Mouse (Mus musculus) ES-Bruce4 (cell line): Measurements from ENCODE around the gene Fgfr2. TPM values are rescaled to one million over a fixed set of nuclear protein-coding genes. Genes with fewer than 3 reads are reported as not detected.
"Not testable (repeated sequence)": the region's sequence is repeated elsewhere in the genome, so short reads cannot be mapped to it uniquely, and the experiment has no call there.

ENCODE experiments used
- H3K27ac ChIP-seq: 2 replicates; pipeline ENCODE4 v1.5.1; 2012; ENCODE audit warnings: low read length, inconsistent platforms; ENCODE audit not compliant: insufficient read depth
- H3K27me3 ChIP-seq: 2 replicates; pipeline ENCODE4 v1.6.1; 2012; ENCODE audit warnings: mild to moderate bottlenecking, low read length, inconsistent platforms; ENCODE audit not compliant: control insufficient read depth, poor library complexity, insufficient read depth, severe bottlenecking
- H3K36me3 ChIP-seq: 2 replicates; pipeline ENCODE4 v1.6.1; 2012; ENCODE audit warnings: inconsistent platforms, mild to moderate bottlenecking, low read length, moderate library complexity; ENCODE audit not compliant: control insufficient read depth, poor library complexity, insufficient read depth, severe bottlenecking
- H3K4me1 ChIP-seq: one replicate; pipeline ENCODE4 v1.8.1; 2011; ENCODE audit warnings: low read length; ENCODE audit not compliant: control insufficient read depth, insufficient read depth
- H3K4me3 ChIP-seq: 2 replicates; pipeline ENCODE4 v1.5.1; 2011; ENCODE audit warnings: low read depth, mild to moderate bottlenecking, low read length
- H3K9ac ChIP-seq: 2 replicates; pipeline ENCODE4 v1.6.1; 2012; ENCODE audit warnings: low read depth, mild to moderate bottlenecking, inconsistent platforms; ENCODE audit not compliant: poor library complexity, severe bottlenecking
- H3K9me3 ChIP-seq: replicated peaks from 2 replicates; pipeline ENCODE4 v1.6.1; 2012; ENCODE audit warnings: mild to moderate bottlenecking, low read length, inconsistent platforms; ENCODE audit not compliant: control insufficient read depth, poor library complexity, insufficient read depth, severe bottlenecking
- CTCF ChIP-seq: IDR thresholded peaks from one replicate; pipeline ENCODE4 v1.8.1; 2011; ENCODE audit warnings: low read depth, low read length
- EP300 ChIP-seq: IDR thresholded peaks from 2 replicates; pipeline ENCODE4 v1.6.1; 2011; ENCODE audit warnings: low read depth, low read length; ENCODE audit not compliant: insufficient read depth
- POLR2A ChIP-seq: IDR thresholded peaks from one replicate; pipeline ENCODE4 v1.8.1; 2011; ENCODE audit warnings: low read length; ENCODE audit not compliant: insufficient read depth
- polyA plus RNA-seq: library from polyadenylated mRNA; stranded (reverse); fragments of >200 nt; gene quantifications from 2 replicates; pipeline ENCODE4 v1.2.4, GENCODE M21; 2011; ENCODE audit warnings: low read depth; ENCODE audit not compliant: missing spikeins, insufficient read depth, insufficient read length

Gene Fgfr2
- polyA plus RNA-seq, 1 experiment: 34.8 TPM

- H3K36me3 ChIP-seq: peaks cover 8% of the 10 kb centered on the region; the same call in 1 of the 2 replicates
- TF ChIP-seq POLR2A (no peak), CTCF (no peak), EP300 (no peak)
Observed at GRCm38 (mm10) chr7:133101070-133101469, 22.1 kb downstream of the Fgfr2 start.

DNA sequence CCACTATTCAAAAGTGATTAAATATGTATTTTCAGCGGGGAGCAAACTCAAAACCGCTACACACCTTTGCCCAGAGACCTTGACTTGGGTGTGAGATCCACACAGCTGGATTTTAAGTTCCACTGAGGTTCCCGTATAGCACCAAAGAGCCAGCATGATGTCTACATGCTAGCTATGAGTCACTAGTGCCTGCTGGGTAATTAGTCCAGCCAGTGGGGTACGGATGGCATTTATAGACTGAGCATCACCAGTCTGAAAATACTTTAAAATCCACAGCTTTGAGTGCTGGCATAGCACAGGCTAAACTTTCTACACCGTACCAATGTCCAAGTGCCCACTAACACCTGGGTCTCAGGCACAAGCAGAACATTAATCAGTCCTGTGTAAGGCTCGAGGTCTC is 23.0 kb downstream of the Fgfr2 start:
- no peak overlapping the region for H3K4me3 ChIP-seq
- H3K9me3 ChIP-seq: no peaks in the 10 kb centered on the region
- no peak overlapping the region for H3K9ac ChIP-seq
- H3K4me1 ChIP-seq: peaks cover 11% of the 10 kb centered on the region
- H3K36me3 ChIP-seq: peaks cover 11% of the 10 kb centered on the region; the same call in 1 of the 2 replicates
- 0 out of 2 replicates have a peak overlapping the region, but pooled peaks have one; percentile 20 for H3K27ac ChIP-seq
- no peaks in the 10 kb centered on the region for H3K27me3 ChIP-seq
- TF ChIP-seq EP300 (no peak), POLR2A (no peak), CTCF (no peak)

More at GRCm38 (mm10) chr7:133101070-133101469, 22.1 kb downstream of the Fgfr2 start:
- no peaks in the 10 kb centered on the region for H3K27me3 ChIP-seq
- H3K9me3 ChIP-seq: no peaks in the 10 kb centered on the region
- no peak overlapping the region for H3K27ac ChIP-seq
- peaks cover 13% of the 10 kb centered on the region for H3K4me1 ChIP-seq
- no peak overlapping the region for H3K9ac ChIP-seq
- H3K4me3 ChIP-seq: no peak overlapping the region

GRCm38 (mm10) chr7:133099266-133099665 is 23.9 kb downstream of the Fgfr2 start:
- H3K27me3 ChIP-seq: no peaks in the 10 kb centered on the region
- H3K9ac ChIP-seq: 0 out of 2 replicates have a peak overlapping the region, but pooled peaks have one; percentile 17
- H3K4me3 ChIP-seq: no peak overlapping the region
- TF ChIP-seq EP300 (no peak), POLR2A (no peak), CTCF (no peak)
- peak overlapping the region; percentile 63; the same call in 1 of the 2 replicates for H3K27ac ChIP-seq
- H3K9me3 ChIP-seq: no peaks in the 10 kb centered on the region
- H3K36me3 ChIP-seq: peaks cover 13% of the 10 kb centered on the region
- peaks cover 11% of the 10 kb centered on the region for H3K4me1 ChIP-seq

- no peaks in the 10 kb centered on the region for H3K9me3 ChIP-seq
- H3K36me3 ChIP-seq: peaks cover 22% of the 10 kb centered on the region
- H3K9ac ChIP-seq: no peak overlapping the region
- no peak overlapping the region for H3K4me3 ChIP-seq
- H3K27ac ChIP-seq: peak overlapping the region; percentile 63
- no peak for TF ChIP-seq CTCF
- no peak for TF ChIP-seq EP300
- TF ChIP-seq POLR2A: no peak
- H3K27me3 ChIP-seq: no peaks in the 10 kb centered on the region
- peaks cover 12% of the 10 kb centered on the region for H3K4me1 ChIP-seq
Observed at GRCm38 (mm10) chr7:133098118-133098793, 24.9 kb downstream of the Fgfr2 start.

GRCm38 (mm10) chr7:133095610-133096009 is 27.5 kb downstream of the Fgfr2 start:
- H3K4me3 ChIP-seq, H3K9ac ChIP-seq, H3K9me3 ChIP-seq, H3K27me3 ChIP-seq: not testable (repeated sequence)
- peaks cover 26% of the 10 kb centered on the region for H3K36me3 ChIP-seq
- H3K4me1 ChIP-seq: peaks cover 11% of the 10 kb centered on the region
- peak overlapping the region; percentile 69 for H3K27ac ChIP-seq
- peak; percentile 41; the same call in 1 of the 2 replicates for TF ChIP-seq EP300

- no peak overlapping the region for H3K9ac ChIP-seq
- H3K9me3 ChIP-seq: no peaks in the 10 kb centered on the region
- H3K27ac ChIP-seq: no peak overlapping the region
- H3K4me3 ChIP-seq: no peak overlapping the region
- peaks cover 22% of the 10 kb centered on the region for H3K36me3 ChIP-seq
- peaks cover 11% of the 10 kb centered on the region for H3K4me1 ChIP-seq
- H3K27me3 ChIP-seq: no peaks in the 10 kb centered on the region
- TF ChIP-seq EP300 (no peak), POLR2A (no peak), CTCF (no peak)
Observed at GRCm38 (mm10) chr7:133094711-133095495, 28.2 kb downstream of the Fgfr2 start.
